Mouse (Mus musculus): ENCODE results near the gene Serpine1.

Serpine1 gene

DNA sequence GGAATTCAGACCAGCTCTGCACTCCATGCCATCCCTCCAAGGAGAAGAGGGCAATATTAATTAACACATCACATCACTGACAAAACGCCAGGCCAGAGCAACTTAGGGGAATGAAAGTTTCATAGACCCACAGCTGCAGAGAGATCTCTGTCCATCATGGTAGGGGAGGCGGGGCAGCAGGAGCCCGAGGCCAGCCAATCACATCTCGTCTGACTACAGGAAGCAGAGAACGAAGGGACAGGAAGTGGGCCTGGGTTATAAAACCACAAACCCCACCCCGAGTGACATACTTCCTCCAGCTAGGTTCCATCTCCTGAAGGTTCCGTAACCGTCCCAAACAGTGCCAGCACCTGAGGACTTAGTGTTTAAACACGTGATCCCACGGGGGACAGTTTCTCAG lies 23.1 kb upstream of the Serpine1 start:
- no peak for DNase-seq

DNA sequence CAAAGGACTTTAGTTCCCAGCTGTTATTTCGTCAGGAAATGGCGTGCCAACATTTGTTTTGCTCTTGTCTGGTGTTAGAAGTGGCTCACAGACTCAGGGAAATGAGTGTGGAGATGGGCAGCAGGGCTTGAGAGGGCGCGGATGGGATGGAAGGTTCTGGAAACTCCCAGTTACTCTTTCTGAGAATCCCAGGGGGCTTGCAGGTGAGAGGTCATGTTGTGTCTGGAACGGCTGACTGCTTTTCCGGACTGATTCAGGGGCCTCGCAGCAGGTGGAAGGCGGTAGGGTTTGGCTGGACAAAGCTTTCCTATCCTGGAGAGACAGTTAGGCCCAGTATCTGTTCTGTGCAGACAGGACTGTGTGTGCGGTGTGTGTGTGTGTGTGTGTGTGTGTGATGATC lies 21.7 kb upstream of the Serpine1 start:
- DNase-seq = no peak

DNA sequence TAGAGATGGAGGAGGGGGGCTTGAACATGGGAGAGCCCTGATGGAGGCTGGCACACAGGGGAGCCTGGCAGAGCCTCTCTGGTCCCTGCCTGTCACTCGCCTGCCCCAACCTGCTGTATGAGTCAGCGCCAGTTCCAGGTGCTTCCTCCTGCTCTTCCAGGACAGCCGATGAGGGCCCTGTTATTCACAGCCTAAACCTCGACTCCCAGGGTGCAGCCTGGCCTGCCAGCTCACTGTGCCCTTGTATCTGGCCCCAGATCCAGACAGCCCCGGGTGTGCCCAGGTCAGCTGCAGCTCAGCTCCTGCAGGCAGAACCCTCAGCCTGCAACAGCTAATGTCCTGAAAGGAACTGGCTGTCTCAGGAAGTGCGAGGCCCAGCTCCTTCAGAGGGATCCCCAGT lies 19.5 kb upstream of the Serpine1 start:
- DNase-seq = no peak

DNA sequence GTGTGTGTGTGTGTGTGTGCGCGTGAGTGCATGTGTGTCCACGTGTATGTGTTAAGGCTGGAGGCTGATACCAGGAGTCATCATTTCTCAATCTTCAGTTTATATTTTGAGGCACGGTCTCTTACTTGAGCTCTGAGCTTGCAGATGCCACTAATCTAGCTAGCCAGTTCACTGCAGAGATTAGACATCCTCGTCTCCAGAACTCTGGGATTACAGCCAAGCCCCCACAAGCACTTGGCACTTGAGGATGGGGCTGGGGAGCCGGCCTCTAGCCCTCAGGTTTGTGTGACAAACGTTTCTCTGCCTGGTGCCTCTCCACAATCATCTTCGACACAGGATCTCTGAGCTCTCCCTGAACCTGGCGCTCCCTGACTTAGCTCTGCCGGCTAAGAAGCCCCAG lies 18.8 kb upstream of the Serpine1 start:
- DNase-seq = no peak

DNA sequence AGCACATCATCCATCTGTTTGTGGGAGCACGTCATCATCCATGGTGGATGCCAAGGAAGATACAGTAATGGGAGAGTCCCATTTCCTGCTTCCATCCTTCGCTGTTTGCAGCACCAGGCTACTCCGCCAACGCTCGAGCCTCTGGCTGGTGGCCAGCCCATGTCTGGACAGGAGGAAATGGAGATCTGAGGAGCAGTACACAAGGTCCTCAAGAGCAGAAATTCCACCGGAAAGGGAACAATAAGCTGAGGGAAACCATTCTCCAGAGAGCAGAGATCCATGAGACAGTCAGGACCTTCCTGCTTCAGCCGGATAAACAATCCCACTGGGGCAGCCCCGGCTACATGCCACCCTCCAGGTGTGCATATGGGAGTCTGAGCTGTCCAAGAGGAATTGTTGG lies 15.3 kb upstream of the Serpine1 start:
- DNase-seq = no peak

DNA sequence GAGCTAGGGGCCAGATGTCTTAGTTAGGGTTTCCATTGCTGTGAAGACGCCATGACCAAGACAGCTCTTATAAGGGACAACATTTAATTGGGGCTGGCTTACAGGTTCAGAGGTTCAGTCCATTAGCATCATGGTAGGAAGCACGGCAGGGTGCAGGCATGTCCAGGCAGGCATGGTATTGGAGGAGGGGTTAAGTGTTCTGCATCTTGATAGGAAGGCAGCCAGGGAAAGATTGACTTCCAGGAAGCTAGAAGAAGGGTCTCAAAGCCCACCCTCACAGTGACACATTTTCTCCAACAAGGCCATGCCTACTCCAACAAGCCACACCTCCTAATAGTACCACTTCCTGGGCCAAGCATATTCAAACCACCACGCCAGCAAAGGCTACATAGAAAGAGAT lies 13.7 kb upstream of the Serpine1 start:
- DNase-seq = no peak

DNA sequence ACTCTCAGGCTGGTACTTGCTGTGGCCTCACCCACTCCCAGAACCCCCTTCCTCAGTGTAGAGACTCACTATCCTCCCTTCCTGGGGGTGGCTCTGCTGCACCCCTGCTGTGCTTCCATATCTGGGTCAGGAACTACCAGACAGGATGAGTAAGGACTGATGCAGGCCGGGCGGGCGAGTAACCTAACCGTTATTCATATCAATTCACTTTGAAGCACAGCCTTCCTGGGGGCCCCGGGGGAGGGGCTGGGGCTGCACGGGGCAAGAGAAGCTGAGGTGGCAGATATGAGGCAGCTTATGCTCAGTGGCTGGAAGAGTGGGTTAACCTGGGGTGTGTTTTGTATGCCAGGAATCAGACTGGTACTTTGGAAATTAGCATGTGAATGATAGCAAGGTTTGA lies 13.0 kb upstream of the Serpine1 start:
- no peak for DNase-seq

DNA sequence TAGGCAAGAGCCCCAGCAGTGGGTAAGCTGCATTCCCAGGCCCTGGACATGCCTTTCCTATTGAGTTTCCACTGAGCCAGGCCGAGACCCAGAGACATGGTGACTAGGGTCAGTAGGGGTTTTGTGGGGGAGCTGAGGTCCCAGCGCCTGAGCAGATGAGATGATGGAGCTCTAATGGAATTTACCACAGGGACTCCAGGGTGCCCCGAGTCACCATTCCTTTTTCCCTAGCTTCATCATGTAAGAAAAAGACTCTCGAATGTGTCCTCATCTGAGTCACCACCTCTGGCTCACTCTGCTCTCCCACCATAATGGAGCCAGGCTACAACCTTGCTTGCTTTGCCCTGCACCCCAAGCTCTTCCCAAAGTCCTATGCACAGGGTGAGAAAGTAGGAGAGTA lies 11.0 kb upstream of the Serpine1 start:
- no peak for DNase-seq

DNA sequence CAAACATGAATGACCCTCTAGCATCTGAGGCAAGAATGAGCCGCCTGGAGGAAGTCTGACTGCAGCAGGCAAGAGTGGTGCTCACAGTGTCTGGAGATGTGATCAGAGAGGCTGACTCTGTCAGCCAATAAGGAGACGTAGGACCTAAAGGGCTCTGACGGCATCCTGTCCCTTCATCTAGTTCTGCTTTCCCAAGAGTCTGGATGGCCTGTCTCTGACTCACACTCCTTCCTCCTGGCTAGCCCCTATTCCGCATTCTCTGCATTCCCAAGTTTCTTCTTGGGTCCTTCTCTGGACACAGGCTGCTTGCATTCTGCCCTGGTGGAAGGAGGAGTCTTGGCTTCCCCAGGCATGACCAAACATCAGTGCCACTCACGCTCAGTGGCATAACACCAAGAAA lies 7.8 kb upstream of the Serpine1 start:
- no peak for DNase-seq

DNA sequence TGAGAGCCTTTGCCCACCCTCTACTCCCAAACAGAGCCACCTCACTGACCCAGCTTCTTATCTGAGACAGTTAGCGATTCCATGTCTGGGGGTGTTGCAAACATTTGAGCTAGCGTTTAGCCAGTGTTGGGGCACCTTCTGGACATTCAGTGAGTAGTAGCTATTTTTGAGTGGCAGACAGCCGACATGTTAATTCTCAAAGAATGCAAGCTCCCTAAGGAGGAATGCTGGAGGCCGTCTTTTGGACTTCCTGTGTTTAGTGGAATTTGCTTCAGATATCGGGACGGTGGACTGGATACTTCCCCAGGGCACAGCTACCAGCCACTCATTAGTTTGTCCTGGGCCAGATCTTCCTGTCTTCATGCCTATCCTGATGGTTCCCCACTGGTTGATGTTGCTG lies 6.5 kb upstream of the Serpine1 start:
- no peak for DNase-seq

DNA sequence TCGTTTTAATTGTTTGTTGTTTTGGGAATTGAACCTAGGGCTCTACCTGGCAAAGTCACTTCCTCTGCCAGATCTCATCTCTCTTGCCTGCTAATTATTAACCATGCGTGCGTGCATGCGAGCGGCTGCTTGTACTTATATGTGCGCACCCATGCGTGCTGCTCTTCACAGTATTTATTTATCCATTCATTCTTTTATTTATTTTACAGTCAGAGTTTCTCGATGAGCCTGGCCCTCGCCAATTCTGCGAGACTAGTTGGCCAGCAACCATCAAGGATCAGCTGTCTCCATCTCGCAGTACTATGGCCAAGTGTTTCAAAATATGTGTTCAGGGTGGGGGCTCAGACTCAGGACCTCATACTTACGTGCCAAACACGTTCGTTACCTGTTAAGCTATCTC lies 6.0 kb upstream of the Serpine1 start:
- DNase-seq = no peak

DNA sequence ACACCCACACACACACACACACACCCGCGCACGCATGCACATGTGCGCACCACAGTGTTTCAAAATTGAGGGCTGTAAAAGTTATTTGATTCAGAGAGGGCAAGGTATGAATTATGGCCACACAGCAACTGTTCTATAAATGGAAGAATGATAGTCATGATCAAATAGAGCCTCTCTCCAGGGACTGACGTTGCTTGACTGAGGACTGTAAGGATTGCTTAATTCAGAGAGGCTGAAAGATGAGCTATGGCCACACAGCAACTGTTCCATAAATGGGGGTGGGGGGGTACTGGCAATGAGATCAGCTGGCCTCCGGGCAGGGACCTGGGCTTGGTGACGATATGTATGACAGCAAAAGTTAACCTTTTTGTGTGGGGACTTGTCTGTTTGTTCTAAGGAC lies 5.1 kb upstream of the Serpine1 start:
- DNase-seq = no peak

DNA sequence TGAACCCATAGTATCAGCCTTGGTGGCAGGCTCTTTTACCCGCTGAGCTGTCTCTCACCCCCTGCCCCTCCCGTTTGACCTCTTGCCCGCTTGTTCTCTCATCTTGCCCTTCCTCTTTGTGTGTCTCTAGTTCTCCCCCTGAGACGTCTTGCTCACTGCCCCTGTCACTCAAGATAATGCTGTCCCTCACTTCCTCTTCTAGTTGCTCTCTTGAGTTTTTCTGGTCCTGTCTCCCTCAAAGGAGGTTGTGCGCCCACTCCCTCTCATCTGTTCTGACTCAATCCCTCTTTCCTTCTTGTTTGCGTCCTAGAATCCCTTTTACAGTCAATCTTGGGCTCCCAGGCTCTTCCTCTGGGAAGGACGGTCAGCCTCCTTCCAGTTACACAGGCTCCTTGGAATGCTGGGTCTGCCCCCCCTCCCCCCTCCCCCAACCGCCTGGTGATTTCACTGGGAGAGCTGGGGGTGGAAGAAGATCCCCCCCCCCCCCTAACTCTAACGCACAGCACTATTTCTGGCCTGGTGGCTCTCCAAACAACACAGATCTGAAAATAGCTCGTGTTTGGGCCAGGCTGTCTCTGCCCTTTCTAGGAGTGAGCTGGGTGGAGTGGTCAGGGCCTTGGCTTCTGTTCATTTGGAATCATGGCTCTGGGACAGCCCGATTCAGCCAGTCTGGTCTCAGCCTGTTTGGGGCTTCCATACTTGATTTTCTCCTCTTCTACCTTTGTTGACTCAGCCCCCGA lies 4.3 kb upstream of the Serpine1 start:
- peak; percentile 12 to 14 for DNase-seq

DNA sequence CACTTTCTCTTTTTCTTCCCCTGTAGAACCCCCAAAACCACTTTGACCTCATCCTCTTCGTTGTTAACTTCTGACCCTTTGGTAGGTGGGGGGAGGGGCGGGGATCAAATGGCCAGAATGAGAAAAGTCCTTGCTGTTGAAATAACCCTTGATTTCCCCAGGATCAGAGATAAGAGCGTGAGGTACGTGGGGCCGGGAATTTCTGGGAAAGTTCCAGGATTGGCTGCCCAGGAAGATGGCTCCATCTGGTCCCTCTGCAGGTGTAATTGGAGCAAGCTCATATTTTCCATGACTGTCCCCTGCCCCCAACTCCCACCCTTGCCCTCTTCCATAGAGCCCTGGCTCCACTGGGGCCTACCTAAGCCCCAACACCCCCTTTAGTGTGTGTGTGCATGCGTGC lies 3.7 kb upstream of the Serpine1 start:
- DNase-seq = peak; percentile 44 to 55

DNA sequence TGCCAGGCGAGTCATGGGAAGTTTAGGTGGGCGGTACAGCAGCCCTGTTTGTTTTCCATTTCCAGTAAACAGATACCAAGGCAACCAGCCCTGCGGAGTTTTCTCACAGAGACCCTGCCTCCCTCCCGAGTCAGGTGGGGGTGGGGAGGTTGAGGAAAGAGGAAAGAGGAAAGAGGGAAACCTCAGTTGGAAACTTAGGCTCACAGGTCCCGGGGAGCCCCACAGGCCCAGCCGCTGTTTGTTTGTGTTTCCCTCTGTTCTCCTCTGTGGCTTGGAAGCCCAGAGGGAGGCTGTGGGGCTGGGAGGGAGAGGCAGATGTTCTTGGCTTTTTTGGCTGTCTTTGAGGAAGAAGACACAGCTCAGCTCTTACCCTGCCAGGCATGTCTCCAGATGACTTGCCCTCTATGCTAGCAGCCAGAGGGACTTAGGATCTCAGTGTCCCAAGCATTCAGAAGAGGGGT lies 2.2 kb upstream of the Serpine1 start:
- no peak for DNase-seq

DNA sequence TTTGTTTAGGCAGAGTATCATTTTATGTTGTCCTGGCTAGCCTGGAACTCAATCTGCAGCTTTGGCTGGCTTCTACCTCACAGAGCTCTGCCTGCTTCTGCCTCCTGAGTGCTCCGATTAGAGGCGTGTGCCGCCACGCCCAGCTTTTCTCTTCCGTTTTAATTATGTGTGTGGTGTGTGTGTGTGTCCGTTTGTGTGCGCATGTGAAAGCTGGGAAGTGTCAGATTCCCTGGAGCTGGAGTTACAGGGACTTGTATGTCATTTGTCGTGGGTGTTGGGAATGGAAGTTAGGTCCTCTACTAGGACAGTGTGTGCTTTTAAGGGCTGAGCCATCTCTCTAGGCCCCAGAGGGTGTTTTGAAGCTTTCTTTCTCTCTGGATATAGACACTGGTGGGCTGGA lies 1.1 kb upstream of the Serpine1 start:
- DNase-seq = no peak

DNA sequence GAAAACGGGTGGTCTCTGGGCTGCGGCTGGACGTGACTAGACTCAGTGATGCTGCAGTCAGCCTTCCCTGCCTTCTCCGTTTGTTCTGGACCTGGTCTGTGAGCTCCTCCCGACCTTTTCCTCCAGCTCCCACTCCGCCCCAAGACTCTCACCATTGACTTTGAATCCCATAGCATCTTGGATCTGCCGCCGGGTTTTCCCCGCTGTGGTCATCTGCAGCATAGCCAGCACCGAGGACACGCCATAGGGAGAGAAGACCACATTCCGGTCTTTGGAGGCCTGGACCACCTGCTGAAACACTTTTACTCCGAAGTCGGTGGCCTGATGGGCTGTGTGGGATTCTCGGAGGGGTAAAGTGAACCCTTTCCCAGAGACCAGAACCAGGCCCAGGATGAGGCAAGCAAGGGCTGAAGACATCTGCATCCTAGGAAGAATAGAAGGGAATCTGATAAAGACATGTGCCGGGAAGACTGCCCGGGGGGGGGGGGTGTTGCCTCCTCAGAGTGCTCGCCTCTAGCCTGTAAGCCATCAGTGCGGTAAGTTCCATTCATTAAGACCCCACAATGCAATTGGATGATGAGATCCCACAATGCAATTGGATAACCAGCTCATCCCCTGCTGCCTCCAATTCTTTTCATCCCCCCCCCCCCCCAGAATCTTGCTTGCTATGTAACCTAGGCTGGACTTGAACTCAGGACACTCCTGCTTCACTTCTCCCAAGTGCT lies 1.0 kb downstream of the Serpine1 start:
- no peak for DNase-seq

DNA sequence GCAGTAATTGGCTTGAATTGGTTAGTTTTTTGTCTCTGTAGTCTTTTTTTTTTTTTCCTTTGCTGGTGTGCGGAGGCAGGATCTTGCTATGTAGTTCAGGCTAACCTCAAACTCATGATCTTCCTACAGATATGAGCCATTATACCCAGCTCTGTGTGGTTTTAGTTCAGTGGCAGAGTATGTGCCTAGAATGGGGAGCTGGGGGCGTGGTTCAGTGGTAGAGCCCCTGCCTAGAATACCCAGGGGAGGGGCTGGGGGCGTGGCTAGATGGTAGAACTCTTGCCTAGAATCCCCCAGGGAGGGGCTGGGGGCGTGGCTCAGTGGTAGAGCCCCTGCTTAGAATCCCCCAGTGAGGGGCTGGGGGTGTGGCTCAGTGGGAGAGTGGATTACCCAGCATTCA lies 3.4 kb downstream of the Serpine1 start:
- DNase-seq = no peak

DNA sequence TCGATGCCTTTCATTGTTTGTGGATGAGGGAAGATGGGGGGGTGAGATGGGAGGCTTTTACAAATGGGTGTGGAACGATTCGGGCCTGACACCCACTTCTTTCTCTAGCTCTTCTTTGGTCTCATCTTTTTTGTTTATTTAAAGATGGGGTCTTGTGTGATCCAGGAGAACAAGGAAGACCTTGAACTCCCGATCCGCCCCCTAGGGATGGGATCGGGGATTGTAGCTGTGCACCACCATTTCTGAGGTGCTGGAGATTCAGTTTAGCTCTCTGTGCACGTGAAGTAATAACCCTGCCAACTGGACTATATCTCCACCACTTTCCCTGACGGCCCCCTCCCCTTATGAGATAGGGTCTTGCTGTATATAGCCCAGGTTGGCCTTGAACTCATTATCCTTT lies 6.1 kb downstream of the Serpine1 start:
- no peak for DNase-seq

DNA sequence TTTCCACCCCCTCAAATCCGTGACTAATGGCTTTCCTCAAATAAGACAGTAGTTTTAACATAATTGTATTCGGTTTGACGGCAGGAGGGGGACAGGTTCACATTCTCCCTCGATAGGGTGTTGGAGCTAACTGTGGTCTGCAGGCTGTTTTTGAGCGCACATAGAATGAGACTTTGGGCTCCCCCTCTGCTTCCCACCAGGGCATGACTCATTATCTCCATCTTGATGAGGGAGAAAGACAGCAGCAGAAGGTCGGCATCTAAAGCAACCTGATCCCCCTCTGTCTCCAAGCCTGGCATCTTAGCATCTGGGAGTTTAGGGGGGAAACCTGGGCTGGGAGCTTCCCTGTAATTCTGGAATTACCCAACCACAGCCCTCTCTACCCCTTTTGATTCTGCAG lies 6.6 kb downstream of the Serpine1 start:
- no peak for DNase-seq

DNA sequence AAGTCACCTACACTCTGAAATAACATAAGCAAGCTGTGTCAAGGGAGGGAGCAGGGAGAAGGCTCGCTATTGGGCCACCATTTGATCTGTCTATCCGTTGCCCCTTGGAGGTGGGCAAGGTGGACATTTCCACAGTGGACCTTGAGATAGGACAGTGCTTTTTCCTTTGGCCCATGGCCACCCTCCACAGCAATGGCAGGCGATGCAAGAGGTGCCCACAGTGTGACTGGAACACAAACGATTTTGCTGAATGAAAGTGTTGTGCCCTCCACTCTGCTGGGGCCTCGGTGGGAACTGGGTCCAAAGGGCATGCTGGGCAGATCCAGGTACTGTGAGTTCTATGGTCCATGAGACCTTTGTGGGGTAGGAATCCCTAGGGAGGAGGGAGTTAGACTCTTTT lies 9.5 kb downstream of the Serpine1 start:
- DNase-seq = no peak

DNA sequence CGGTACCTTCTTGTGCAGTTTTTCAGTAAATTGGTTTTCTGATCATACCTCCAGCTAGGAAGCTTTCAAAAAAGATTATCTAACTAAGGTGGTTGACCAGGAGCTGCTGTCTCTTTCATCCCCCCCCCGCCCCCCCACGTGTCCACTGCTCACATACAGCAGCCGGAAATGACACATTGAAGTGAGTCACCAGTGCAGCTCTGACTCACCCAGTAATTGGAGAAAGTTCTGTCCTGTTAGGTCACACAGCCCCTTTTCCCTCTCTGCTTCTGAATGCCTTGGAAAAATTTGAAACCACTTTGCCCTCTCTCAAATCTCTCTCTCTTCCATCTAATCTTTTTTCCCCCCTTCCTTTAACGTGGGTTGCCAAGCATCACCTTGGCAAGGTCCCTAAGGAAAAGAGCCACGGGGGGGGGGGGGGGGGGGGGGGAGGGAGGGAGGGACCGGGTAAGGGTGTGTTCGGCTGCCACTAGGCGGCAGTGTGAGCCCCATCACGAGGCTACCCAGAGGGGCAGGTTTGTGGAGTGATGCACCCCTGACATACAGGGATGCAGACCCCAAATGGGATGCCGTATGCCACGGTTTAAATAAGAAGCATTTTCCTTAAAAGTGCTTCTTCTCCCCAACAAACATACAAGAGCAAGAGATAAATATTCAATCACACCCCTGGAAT lies 10.1 kb downstream of the Serpine1 start:
- DNase-seq = peak; percentile 59 to 67

DNA sequence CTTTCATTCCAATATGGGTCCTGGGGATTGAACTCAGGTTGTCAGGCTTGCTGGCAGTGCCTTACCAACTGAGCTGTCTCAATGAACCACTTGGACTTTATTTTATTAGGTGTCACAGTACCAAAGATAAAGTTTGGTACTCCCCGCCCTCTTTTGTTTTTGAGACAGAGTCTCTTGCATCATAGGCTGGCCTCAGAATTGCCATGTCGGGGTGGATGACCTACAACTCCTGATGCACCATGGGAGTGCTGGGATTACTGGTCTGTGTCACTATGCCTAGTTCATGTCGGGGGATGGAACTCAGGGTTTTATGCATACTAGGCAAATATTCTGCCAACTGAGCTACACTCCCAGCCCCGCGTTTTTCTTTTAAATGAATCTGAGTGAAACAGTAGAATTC lies 17.2 kb downstream of the Serpine1 start:
- DNase-seq = no peak

DNA sequence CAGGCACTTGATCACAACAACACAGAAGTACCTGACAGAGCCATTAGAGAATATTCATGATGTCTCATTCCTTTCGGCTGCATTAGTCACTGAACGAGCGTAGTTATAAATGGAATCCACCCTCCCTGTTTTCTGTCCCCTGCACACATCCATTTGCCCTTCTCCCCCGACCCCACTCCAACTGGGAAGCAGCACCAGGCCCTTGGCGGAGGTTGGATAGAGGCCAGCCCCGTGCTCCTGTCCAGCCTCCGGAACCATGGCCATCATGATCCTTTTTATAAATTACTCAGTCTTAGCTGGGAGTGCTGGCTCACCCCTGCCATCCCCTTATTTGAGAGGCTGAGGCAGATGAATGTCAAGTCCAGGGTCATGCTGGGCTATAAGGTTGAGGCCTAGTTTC lies 17.8 kb downstream of the Serpine1 start:
- DNase-seq = no peak

Data from cerebellum, adult 18-20 months (tissue).